Mouse (Mus musculus): Measurements from ENCODE around the gene Apol7c. TPM values are rescaled to one million over a fixed set of nuclear protein-coding genes. Genes with fewer than 3 reads are reported as not detected.

Apol7c gene
- total RNA-seq (2023) = not detected in 2 replicates

DNA sequence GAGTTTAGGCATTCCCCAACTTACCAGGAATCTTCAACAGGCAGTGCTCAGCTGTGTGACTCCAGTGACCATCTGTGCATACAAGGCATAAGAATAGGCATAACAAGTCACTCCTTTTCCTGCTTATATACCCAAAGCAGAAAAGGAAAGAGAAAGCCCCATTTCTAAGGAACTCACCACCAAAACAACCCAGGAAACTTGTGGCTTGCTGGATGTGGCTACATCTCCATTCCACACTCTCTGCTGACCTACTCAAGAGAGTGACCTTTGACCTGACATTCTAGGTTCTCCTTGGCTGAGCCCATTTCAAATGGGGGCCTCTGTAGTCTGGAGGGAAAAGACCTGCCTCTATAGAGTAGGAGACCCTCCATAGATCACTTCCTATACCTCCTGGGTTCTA lies at the start of gene Apol7c:
Gene Apol7c, minus strand, starts transcription at position 101 of the 400 bp plus-strand sequence.

DNA sequence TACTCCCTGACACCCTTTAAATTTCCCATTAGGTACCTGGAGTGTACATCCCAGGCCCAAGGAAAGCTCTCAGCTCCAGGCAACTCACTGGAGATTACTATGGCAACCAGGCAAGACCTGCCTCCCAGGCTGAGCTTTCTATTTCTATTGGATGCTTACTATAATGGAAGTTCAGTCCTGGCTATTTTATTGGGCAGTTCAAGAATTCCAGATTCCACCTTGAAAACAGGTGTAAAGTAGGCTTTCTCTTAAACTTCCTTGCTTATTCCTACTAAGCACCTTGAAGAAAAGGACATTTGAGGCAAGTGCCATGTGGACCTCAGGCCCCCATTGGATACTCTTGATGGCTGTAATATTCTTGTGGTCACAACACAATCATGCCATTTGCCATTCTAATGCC lies 28.7 kb upstream of the Apol7c start, which contains the start of gene 1700025B11Rik:
Gene 1700025B11Rik, minus strand, starts transcription at position 101 of the 400 bp plus-strand sequence.

DNA sequence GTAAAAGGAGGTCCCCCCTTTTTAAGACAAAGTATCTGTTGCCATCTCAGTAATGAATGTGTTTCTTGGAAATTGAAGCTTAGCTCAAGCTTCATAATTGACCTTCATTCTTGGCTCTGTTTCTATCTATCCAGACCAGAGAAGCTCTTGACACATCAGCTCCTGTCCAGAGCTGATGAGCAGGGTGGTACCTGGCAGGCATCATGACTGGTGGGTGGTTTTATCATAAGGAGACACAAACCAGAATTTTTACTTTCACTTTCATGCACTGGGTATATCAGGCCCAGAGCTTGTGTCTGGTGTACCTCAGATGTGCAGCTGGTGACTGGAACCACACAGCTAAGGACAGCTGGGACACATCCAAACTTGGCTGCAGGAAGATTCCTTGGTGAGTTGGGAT lies 25.1 kb downstream of the Apol7c start, which contains the start of gene Apol11a:
Gene Apol11a, plus strand, starts transcription at position 306 of the 400 bp plus-strand sequence.

DNA sequence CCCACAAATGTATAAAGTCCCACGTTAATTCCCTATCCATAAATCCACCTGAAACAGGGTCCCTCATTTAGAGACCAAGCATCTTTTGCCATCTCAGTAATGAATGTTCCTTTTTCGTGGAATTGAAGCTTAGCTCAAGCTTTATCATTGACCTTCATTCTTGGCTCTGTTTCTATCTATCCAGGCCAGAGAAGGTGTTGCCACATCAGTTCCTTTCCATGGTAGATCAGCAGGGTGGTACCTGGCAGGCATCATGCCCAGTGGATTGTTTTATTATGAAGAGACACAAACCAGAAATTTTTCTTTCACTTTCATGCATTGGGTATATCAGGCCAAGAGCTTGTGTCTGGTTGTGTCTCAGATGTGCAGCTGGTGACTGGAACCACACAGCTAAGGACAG lies 56.4 kb downstream of the Apol7c start, which contains the start of gene Apol10a:
Gene Apol10a, plus strand, starts transcription at position 355 of the 400 bp plus-strand sequence.

Other genes starting within 250 kb of the Apol7c start
- gene Rbfox2, start 226.3 kb downstream of the Apol7c start, total RNA-seq (2023) = 0.44 TPM in 1 of 2 replicates, not detected in the other
- not detected in 2 replicates for gene Apol7a, start 134.2 kb downstream of the Apol7c start, total RNA-seq (2023)
- not detected in 2 replicates for gene Apol9a, start 122.2 kb downstream of the Apol7c start, total RNA-seq (2023)
- not detected in 2 replicates for gene Apol7b, start 85.8 kb downstream of the Apol7c start, total RNA-seq (2023)
- gene Apol10a, start 56.3 kb downstream of the Apol7c start, total RNA-seq (2023) = not detected in 2 replicates
- gene Apol11a, start 25.0 kb downstream of the Apol7c start, total RNA-seq (2023) = not detected in 2 replicates
- gene 1700025B11Rik, start 28.6 kb upstream of the Apol7c start, total RNA-seq (2023) = not detected in 2 replicates
- not detected in 2 replicates for gene Apol10b, start 62.8 kb upstream of the Apol7c start, total RNA-seq (2023)
- not detected in 2 replicates for gene Gm36245, start 65.9 kb upstream of the Apol7c start, total RNA-seq (2023)
- not detected in 2 replicates for gene Apol11b, start 110.0 kb upstream of the Apol7c start, total RNA-seq (2023)
- gene Apol7e, start 165.5 kb upstream of the Apol7c start, total RNA-seq (2023) = not detected in 2 replicates
- not detected in 2 replicates for gene Apol9b, start 195.7 kb upstream of the Apol7c start, total RNA-seq (2023)
- gene Apol8, start 223.7 kb upstream of the Apol7c start, total RNA-seq (2023) = 8.8 and 11.6 TPM in 2 replicates

Data from neutrophil, adult 65 days (primary cell).